Mouse (Mus musculus): ENCODE measurements at regions not wholly inside any gene's neighbourhood (a gene's known extent, or its start where the extent isn't known, plus 50 kb on each side); places are given as distances from the start of the nearest gene placed in this dataset.

DNA sequence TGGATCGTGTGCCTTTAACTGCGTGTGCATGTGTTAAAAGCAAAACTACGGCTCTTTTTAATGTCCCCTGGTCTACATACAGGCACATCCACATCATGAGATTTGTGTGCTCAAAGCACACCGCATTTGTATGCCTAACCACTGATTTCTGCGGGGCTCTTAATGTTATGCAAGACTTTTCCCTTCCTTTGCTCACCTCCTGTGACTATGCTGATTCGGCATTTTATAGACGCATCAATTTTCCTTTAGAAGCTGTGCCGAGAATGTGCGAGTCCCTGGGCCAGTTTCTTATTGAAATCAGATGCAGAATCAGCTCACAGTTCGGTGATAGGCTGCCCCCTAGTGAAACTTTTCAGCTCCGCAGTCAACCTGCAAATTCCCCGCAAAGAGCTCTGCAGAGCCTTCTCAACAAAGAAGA, 124.1 kb upstream of the Tank start:
- no peak for TF ChIP-seq POLR2A (IDR thresholded peaks at IDR 0.05; ENCODE audit: borderline replicate concordance, extremely low read depth, insufficient read depth, insufficient read length, poor library complexity, severe bottlenecking)
- peak; percentile 92 for TF ChIP-seq CTCF (IDR thresholded peaks at IDR 0.05; ENCODE audit: borderline replicate concordance, extremely low read depth, insufficient read depth, insufficient read length)
